Mouse (Mus musculus) lung, embryonic 14.5 days (tissue): ENCODE measurements at regions not wholly inside any gene's neighbourhood (a gene's known extent, or its start where the extent isn't known, plus 50 kb on each side); places are given as distances from the start of the nearest gene placed in this dataset.

ENCODE experiments used
- ATAC-seq: fragments of 200-750 bp; cut with Nextera tagmentation; 2 replicates; pipeline ENCODE4 v1.8.0; 2017; ENCODE audit warnings: mild to moderate bottlenecking, moderate TSS enrichment, moderate library complexity; ENCODE audit not compliant: insufficient read depth
- DNase-seq: peaks from one replicate; pipeline ENCODE4 v3.0.0-alpha.2; 2015
- H3K27ac ChIP-seq: fragments of 300-500 bp; sonication (generic); 2 replicates; pipeline ENCODE4 v1.5.1; 2014; ENCODE audit warnings: low read depth, mild to moderate bottlenecking, moderate library complexity
- H3K27me3 ChIP-seq: fragments of 300-500 bp; sonication (generic); 2 replicates; pipeline ENCODE4 v1.6.1; 2014; ENCODE audit warnings: low read length, control low read depth; ENCODE audit not compliant: insufficient read depth
- H3K36me3 ChIP-seq: fragments of 300-500 bp; sonication (generic); 2 replicates; pipeline ENCODE4 v1.6.1; 2014; ENCODE audit warnings: control low read depth; ENCODE audit not compliant: insufficient read depth
- H3K4me1 ChIP-seq: fragments of 300-500 bp; sonication (generic); 2 replicates; pipeline ENCODE4 v1.6.1; 2014; ENCODE audit warnings: antibody characterized with exemption, control low read depth; ENCODE audit not compliant: insufficient read depth
- H3K4me2 ChIP-seq: fragments of 300-500 bp; sonication (generic); 2 replicates; pipeline ENCODE4 v1.6.1; 2014; ENCODE audit warnings: mild to moderate bottlenecking
- H3K4me3 ChIP-seq: fragments of 300-500 bp; sonication (generic); 2 replicates; pipeline ENCODE4 v1.5.1; 2014; ENCODE audit warnings: low read depth, low read length
- H3K9ac ChIP-seq: fragments of 300-500 bp; sonication (generic); 2 replicates; pipeline ENCODE4 v1.6.1; 2014
- H3K9me3 ChIP-seq: fragments of 300-500 bp; sonication (generic); 2 replicates; pipeline ENCODE4 v1.6.1; 2016; ENCODE audit warnings: low read depth, low read length, control low read depth
- CTCF ChIP-seq: IDR thresholded peaks from 2 replicates; pipeline ENCODE4 v1.5.1; 2016; ENCODE audit warnings: antibody characterized with exemption, low read depth
- WGBS: fragments of 180-500 bp; shearing (Covaris S2); extraction: QIAGEN DNeasy Blood & Tissue Kit; methylation state at CpG from one replicate; pipeline ENCODE4 v1.1.7; 2014; 5-methylcytosine and 5-hydroxymethylcytosine counted together

- no peak for TF ChIP-seq CTCF
- Histone ChIP-seq H3K4me1 (0 out of 2 replicates have a peak, but pooled peaks cover 3% of the 10 kb centered on the region), H3K9ac (no peak overlapping the region), H3K4me2 (no peak overlapping the region), H3K27ac (no peak overlapping the region), H3K4me3 (no peak overlapping the region), H3K27me3 (no peaks in the 10 kb centered on the region), H3K36me3 (no peaks in the 10 kb centered on the region), H3K9me3 (no peaks in the 10 kb centered on the region)
- DNase-seq (no peak), ATAC-seq (no peak)
- 79% methylated on average over 12 of the region's 12 CpGs for WGBS
These were observed 946.2 kb downstream of the 4930447A16Rik start for GRCm38 (mm10) chr15:38371404-38372090.

- Histone ChIP-seq H3K9ac (0 out of 2 replicates have a peak overlapping the region, but pooled peaks have one; percentile 18), H3K36me3 (no peaks in the 10 kb centered on the region), H3K4me1 (0 out of 2 replicates have a peak, but pooled peaks cover 3% of the 10 kb centered on the region), H3K27me3 (no peaks in the 10 kb centered on the region), H3K4me2 (peak overlapping the region; percentile 53), H3K9me3 (no peaks in the 10 kb centered on the region), H3K4me3 (no peak overlapping the region), H3K27ac (peak overlapping the region; percentile 61; the same call in 1 of the 2 replicates)
- TF ChIP-seq CTCF: peak; percentile 12; the same call in 1 of the 2 replicates
- WGBS: 3% methylated on average over 17 of the region's 21 CpGs
- DNase-seq (peak; percentile 96), ATAC-seq (peak; percentile 92)
These were observed 948.4 kb downstream of the 4930447A16Rik start for GRCm38 (mm10) chr15:38373797-38374196.

GRCm38 (mm10) chr15:38374786-38375185 lies 949.4 kb downstream of the 4930447A16Rik start:
- H3K27ac ChIP-seq: peak overlapping the region; percentile 9; the same call in 1 of the 2 replicates
- WGBS: 68% methylated on average over 6 of the region's 6 CpGs

GRCm38 (mm10) chr15:38378106-38378505 lies 952.8 kb downstream of the 4930447A16Rik start:
- H3K9ac ChIP-seq: no peak overlapping the region
- no peak for TF ChIP-seq CTCF
- DNase-seq (peak; percentile 38), ATAC-seq (no peak)
- H3K36me3 ChIP-seq: no peaks in the 10 kb centered on the region
- H3K4me3 ChIP-seq: no peak overlapping the region
- H3K4me2 ChIP-seq: no peak overlapping the region
- H3K27me3 ChIP-seq: no peaks in the 10 kb centered on the region
- WGBS: 62% methylated on average over 8 of the region's 8 CpGs
- no peaks in the 10 kb centered on the region for H3K9me3 ChIP-seq
- H3K27ac ChIP-seq: no peak overlapping the region; the same call in 1 of the 2 replicates
- H3K4me1 ChIP-seq: 0 out of 2 replicates have a peak, but pooled peaks cover 3% of the 10 kb centered on the region

More at GRCm38 (mm10) chr15:38374786-38375185, 949.4 kb downstream of the 4930447A16Rik start:
- H3K9me3 ChIP-seq: no peaks in the 10 kb centered on the region
- peak; percentile 54 for ATAC-seq
- no peaks in the 10 kb centered on the region for H3K36me3 ChIP-seq
- H3K9ac ChIP-seq: no peak overlapping the region
- TF ChIP-seq CTCF: no peak
- H3K4me2 ChIP-seq: no peak overlapping the region
- H3K27me3 ChIP-seq: no peaks in the 10 kb centered on the region
- no peak overlapping the region for H3K4me3 ChIP-seq
- H3K4me1 ChIP-seq: 0 out of 2 replicates have a peak, but pooled peaks cover 3% of the 10 kb centered on the region
- DNase-seq: peak; percentile 77

GRCm38 (mm10) chr15:38387617-38388016 lies 962.3 kb downstream of the 4930447A16Rik start:
- DNase-seq (no peak), ATAC-seq (no peak)
- H3K4me3 ChIP-seq: no peak overlapping the region
- 64% methylated on average over 7 of the region's 7 CpGs for WGBS
- H3K4me2 ChIP-seq: no peak overlapping the region
- H3K36me3 ChIP-seq: no peaks in the 10 kb centered on the region
- H3K9ac ChIP-seq: no peak overlapping the region
- H3K27me3 ChIP-seq: no peaks in the 10 kb centered on the region
- H3K27ac ChIP-seq: no peak overlapping the region
- no peak for TF ChIP-seq CTCF
- no peaks in the 10 kb centered on the region for H3K9me3 ChIP-seq
- H3K4me1 ChIP-seq: peaks cover 13% of the 10 kb centered on the region

GRCm38 (mm10) chr15:38388436-38388835 lies 963.1 kb downstream of the 4930447A16Rik start:
- Histone ChIP-seq H3K4me2 (no peak overlapping the region), H3K27ac (no peak overlapping the region), H3K36me3 (no peaks in the 10 kb centered on the region), H3K27me3 (no peaks in the 10 kb centered on the region), H3K9ac (no peak overlapping the region), H3K4me1 (peaks cover 13% of the 10 kb centered on the region), H3K9me3 (no peaks in the 10 kb centered on the region), H3K4me3 (no peak overlapping the region)
- no peak for ATAC-seq
- DNase-seq: no peak
- 80% methylated on average over 7 of the region's 7 CpGs for WGBS
- TF ChIP-seq CTCF: no peak

GRCm38 (mm10) chr15:38390450-38390849 lies 965.1 kb downstream of the 4930447A16Rik start:
- Histone ChIP-seq H3K9me3 (no peaks in the 10 kb centered on the region), H3K9ac (no peak overlapping the region), H3K27ac (no peak overlapping the region), H3K4me2 (no peak overlapping the region), H3K4me1 (no peaks in the 10 kb centered on the region), H3K4me3 (no peak overlapping the region), H3K27me3 (no peaks in the 10 kb centered on the region), H3K36me3 (no peaks in the 10 kb centered on the region)
- no peak for ATAC-seq
- no peak for DNase-seq
- no peak for TF ChIP-seq CTCF
- 74% methylated on average over 12 of the region's 12 CpGs for WGBS
